Mouse (Mus musculus) stomach, embryonic 16.5 days (tissue): Measurements from ENCODE around the gene Rhbdl2. TPM values are rescaled to one million over a fixed set of nuclear protein-coding genes. Genes with fewer than 3 reads are reported as not detected.

Source experiments
- ATAC-seq: fragments of 200-750 bp; cut with Nextera tagmentation; 2 replicates; pipeline ENCODE4 v1.8.0; 2017; ENCODE audit warnings: moderate number of reproducible peaks, moderate TSS enrichment; ENCODE audit not compliant: insufficient read depth, low FRiP score
- H3K27ac ChIP-seq: fragments of 300-500 bp; sonication (generic); 2 replicates; pipeline ENCODE4 v1.5.1; 2014; ENCODE audit warnings: low read length
- H3K27me3 ChIP-seq: fragments of 300-500 bp; sonication (generic); 2 replicates; pipeline ENCODE4 v1.6.1; 2014; ENCODE audit warnings: low read length, control low read depth, mixed read lengths; ENCODE audit not compliant: control insufficient read depth, insufficient read depth
- H3K36me3 ChIP-seq: fragments of 300-500 bp; sonication (generic); 2 replicates; pipeline ENCODE4 v1.6.1; 2014; ENCODE audit warnings: low read length; ENCODE audit not compliant: control insufficient read depth, insufficient read depth
- H3K4me1 ChIP-seq: fragments of 300-500 bp; sonication (generic); 2 replicates; pipeline ENCODE4 v1.6.1; 2014; ENCODE audit warnings: low read length, control low read depth, mixed read lengths; ENCODE audit not compliant: control insufficient read depth, insufficient read depth
- H3K4me2 ChIP-seq: fragments of 300-500 bp; sonication (generic); 2 replicates; pipeline ENCODE4 v1.6.1; 2014; ENCODE audit warnings: low read depth, low read length, mixed read lengths
- H3K4me3 ChIP-seq: fragments of 300-500 bp; sonication (generic); replicated peaks from 2 replicates; pipeline ENCODE4 v1.5.1; 2014; ENCODE audit warnings: mild to moderate bottlenecking, low read length
- H3K9ac ChIP-seq: fragments of 300-500 bp; sonication (generic); 2 replicates; pipeline ENCODE4 v1.6.1; 2014; ENCODE audit warnings: low read length
- H3K9me3 ChIP-seq: fragments of 300-500 bp; sonication (generic); replicated peaks from 2 replicates; pipeline ENCODE4 v1.6.1; 2016; ENCODE audit warnings: low read length, control low read depth; ENCODE audit not compliant: control insufficient read depth
- WGBS: fragments of 180-500 bp; shearing (Covaris S2); extraction: QIAGEN DNeasy Blood & Tissue Kit; methylation state at CpG from one replicate; pipeline ENCODE4 v1.1.7; 2014; 5-methylcytosine and 5-hydroxymethylcytosine counted together
- polyA plus RNA-seq: library from polyadenylated mRNA; unstranded; fragments of >200 nt; fragmentation: Nextera tagmentation; extraction: Ambion mirVana; gene quantifications from 2 replicates; pipeline ENCODE4 v1.2.1, GENCODE M21; 2015

Gene Rhbdl2
- polyA plus RNA-seq, 1 experiment from 2014 or later: 9.7 TPM

DNA sequence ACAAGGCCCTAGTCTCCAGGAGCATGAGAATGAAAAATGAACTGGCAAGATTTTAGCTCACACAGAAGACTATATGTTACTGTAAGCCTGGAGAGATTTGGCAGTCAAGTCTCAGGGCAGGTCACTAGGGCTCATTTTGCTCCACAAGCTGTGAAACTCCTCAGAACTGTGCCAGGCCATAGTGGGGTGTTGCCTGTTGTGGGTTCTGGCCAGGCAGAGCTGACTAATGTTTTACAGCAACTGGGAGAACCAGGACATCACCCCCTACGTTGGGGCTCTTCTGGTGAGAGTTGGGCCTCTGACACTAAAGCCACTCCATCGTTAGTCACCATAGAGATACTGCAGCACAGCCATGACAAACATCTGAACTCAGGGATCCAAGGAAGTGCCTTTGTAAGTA is 72.1 kb downstream of the Rhbdl2 start:
- Histone ChIP-seq H3K9ac (no peak overlapping the region), H3K27ac (no peak overlapping the region), H3K4me1 (no peaks in the 10 kb centered on the region), H3K9me3 (no peaks in the 10 kb centered on the region), H3K36me3 (no peaks in the 10 kb centered on the region), H3K4me2 (no peak overlapping the region), H3K4me3 (no peak overlapping the region), H3K27me3 (no peaks in the 10 kb centered on the region)
- ATAC-seq: no peak
- 59% methylated on average over 2 of the region's 2 CpGs for WGBS

DNA sequence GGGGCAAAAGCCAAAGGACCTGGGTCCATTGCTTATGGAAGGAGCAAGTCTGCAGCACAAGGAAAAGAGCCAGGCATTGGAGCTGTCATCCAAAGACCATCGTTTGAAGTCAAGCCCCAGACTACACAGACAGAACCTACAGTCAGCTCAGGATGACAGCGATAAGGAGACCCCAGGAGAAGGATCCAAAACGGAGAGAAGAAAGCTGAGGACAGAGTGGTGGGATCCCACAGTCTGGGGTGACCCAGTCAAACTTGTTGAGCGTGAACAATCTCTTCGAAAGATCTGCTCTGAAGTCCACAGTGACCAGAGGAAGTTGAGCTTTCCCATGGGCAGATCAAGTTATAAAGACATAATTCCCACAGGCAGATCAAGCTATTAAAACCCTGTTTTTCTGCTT is 72.9 kb downstream of the Rhbdl2 start:
- Histone ChIP-seq H3K4me3 (no peak overlapping the region), H3K4me2 (no peak overlapping the region), H3K36me3 (no peaks in the 10 kb centered on the region), H3K27me3 (no peaks in the 10 kb centered on the region), H3K9ac (no peak overlapping the region), H3K27ac (no peak overlapping the region), H3K4me1 (no peaks in the 10 kb centered on the region), H3K9me3 (no peaks in the 10 kb centered on the region)
- no peak for ATAC-seq
- WGBS: 81% methylated on average over 5 of the region's 5 CpGs

Other genes with a start within 250 kb of the Rhbdl2 start
- 34.1 and 35.3 TPM in 2 replicates for gene Macf1, start 103.5 kb upstream of the Rhbdl2 start, polyA plus RNA-seq
- gene Ndufs5, start 69.7 kb upstream of the Rhbdl2 start, polyA plus RNA-seq: 288 and 291 TPM in 2 replicates
- gene Akirin1, start 37.5 kb upstream of the Rhbdl2 start, polyA plus RNA-seq: 36.5 and 37.2 TPM in 2 replicates
- 0.05 and 0.10 TPM in 2 replicates for gene 4933427I04Rik, start 71.8 kb downstream of the Rhbdl2 start, polyA plus RNA-seq
- 77.0 and 88.2 TPM in 2 replicates for gene Mycbp, start 117.0 kb downstream of the Rhbdl2 start, polyA plus RNA-seq
- gene Rragc, start 129.6 kb downstream of the Rhbdl2 start, polyA plus RNA-seq: 43.4 and 45.7 TPM in 2 replicates
- gene 4930535I16Rik, start 130.1 kb downstream of the Rhbdl2 start, polyA plus RNA-seq: not detected in 2 replicates